Mouse (Mus musculus) gastrocnemius, adult 8-10 months (tissue): Measurements from ENCODE around the gene Hist1h2an. TPM values are rescaled to one million over a fixed set of nuclear protein-coding genes. Genes with fewer than 3 reads are reported as not detected.

Experiments
- microRNA-seq: library from miRNA; unstranded; fragments of <30 nt; microRNA quantifications from one replicate; pipeline ENCODE4 v1.2.0, GENCODE M21; 2022
- total RNA-seq, 4 experiments: library from RNA; stranded (reverse); gene quantifications; 2 replicates each; pipeline ENCODE4 v1.2.4; 2022

Hist1h2an gene
- total RNA-seq, 4 experiments from 2014 or later: not detected

Small RNA genes lying within 50 kb of the gene (microRNA-seq; reads per million reads assigned to microRNA genes)
- not detected for gene Gm19658
- gene Gm44346: not detected
- not detected for gene Gm44454
- not detected for gene Gm44466

Other genes with a start within 250 kb of the Hist1h2an start
- gene Olfr1366, start 244.4 kb downstream of the Hist1h2an start, total RNA-seq: not detected
- gene Olfr1535, start 227.3 kb downstream of the Hist1h2an start, total RNA-seq: not detected
- gene Olfr1364, start 205.5 kb downstream of the Hist1h2an start, total RNA-seq: not detected
- gene Olfr1362, start 173.2 kb downstream of the Hist1h2an start, total RNA-seq: not detected
- not detected for gene Olfr11, start 144.7 kb downstream of the Hist1h2an start, total RNA-seq
- gene Olfr1361, start 123.8 kb downstream of the Hist1h2an start, total RNA-seq: not detected
- gene Olfr1360, start 109.8 kb downstream of the Hist1h2an start, total RNA-seq: not detected
- not detected for gene Olfr1359, start 89.1 kb downstream of the Hist1h2an start, total RNA-seq
- gene Hist1h2bl, start 71.1 kb downstream of the Hist1h2an start, total RNA-seq: 1 to 10 TPM in 3 of 4 experiments, under 1 TPM in 1; 0.99 to 6.6 (median 3.4) TPM
- 1 to 10 TPM in 3 of 4 experiments, not detected in 1; 1.8 to 3.3 (median 2.6) TPM for gene Hist1h2ai, start 70.8 kb downstream of the Hist1h2an start, total RNA-seq
- gene Hist1h3h, start 69.6 kb downstream of the Hist1h2an start, total RNA-seq: not detected
- not detected for gene Hist1h2bm, start 65.2 kb downstream of the Hist1h2an start, total RNA-seq
- gene Hist1h4j, start 52.2 kb downstream of the Hist1h2an start, total RNA-seq: 1 to 10 TPM in 1 of 4 experiments, under 1 TPM in 2, not detected in 1; 0.67 to 1.6 (median 0.90) TPM
- gene Hist1h4k, start 36.7 kb downstream of the Hist1h2an start, total RNA-seq: 10 to 100 TPM in 1 of 4 experiments, 1 to 10 TPM in 3; 5.0 to 10.8 (median 6.7) TPM
- gene Hist1h2ak, start 33.4 kb downstream of the Hist1h2an start, total RNA-seq: not detected
- gene Hist1h2bn, start 33.1 kb downstream of the Hist1h2an start, total RNA-seq: 1 to 10 TPM in 2 of 4 experiments, not detected in 2; 1.5 to 1.8 TPM
- 1 to 10 TPM in 1 of 4 experiments, under 1 TPM in 2, not detected in 1; 0.40 to 1.2 (median 0.70) TPM for gene Hist1h1b, start 6.6 kb downstream of the Hist1h2an start, total RNA-seq
- gene Hist1h3i, start 3.8 kb downstream of the Hist1h2an start, total RNA-seq: 10 to 100 TPM in 3 of 4 experiments, 1 to 10 TPM in 1; 9.4 to 19.6 (median 16.7) TPM
- 1 to 10 TPM in 1 of 4 experiments, under 1 TPM in 1, not detected in 2; 0.73 to 2.1 TPM for gene Hist1h2bp, start 243 bp upstream of the Hist1h2an start, total RNA-seq
- gene Hist1h2bq, start 23.0 kb upstream of the Hist1h2an start, total RNA-seq: 10 to 100 TPM; 13.3 to 26.7 (median 21.1) TPM
- gene Hist1h2ao, start 23.2 kb upstream of the Hist1h2an start, total RNA-seq: 1 to 10 TPM in 1 of 4 experiments, not detected in 3; 3.4 TPM
- gene Hist1h4m, start 24.5 kb upstream of the Hist1h2an start, total RNA-seq: 10 to 100 TPM; 49.7 to 72.4 (median 56.2) TPM
- 10 to 100 TPM in 1 of 4 experiments, 1 to 10 TPM in 1, not detected in 2; 9.2 to 18.0 TPM for gene Hist1h4n, start 45.0 kb upstream of the Hist1h2an start, total RNA-seq
- 1 to 10 TPM in 2 of 4 experiments, not detected in 2; 1.4 to 2.6 TPM for gene Hist1h2ap, start 46.3 kb upstream of the Hist1h2an start, total RNA-seq
- gene Hist1h2br, start 46.5 kb upstream of the Hist1h2an start, total RNA-seq: 10 to 100 TPM; 13.3 to 26.6 (median 21.0) TPM
- gene Zfp184, start 157.9 kb upstream of the Hist1h2an start, total RNA-seq: 1 to 10 TPM in 1 of 4 experiments, under 1 TPM in 3; 0.48 to 1.4 (median 0.80) TPM
- gene Pom121l2, start 194.0 kb upstream of the Hist1h2an start, total RNA-seq: not detected
- gene Prss16, start 222.5 kb upstream of the Hist1h2an start, total RNA-seq: not detected
- gene Hist1h2ah, start 248.3 kb upstream of the Hist1h2an start, total RNA-seq: 1 to 10 TPM in 3 of 4 experiments, not detected in 1; 3.0 to 6.5 (median 5.3) TPM
- gene Hist1h2bk, start 248.7 kb upstream of the Hist1h2an start, total RNA-seq: 1 to 10 TPM in 1 of 4 experiments, under 1 TPM in 1, not detected in 2; 0.75 to 7.0 TPM